Mouse (Mus musculus) heart, embryonic 16.5 days (tissue): ENCODE results near the gene Dnajc7. TPM values are rescaled to one million over a fixed set of nuclear protein-coding genes. Genes with fewer than 3 reads are reported as not detected.

Source experiments
- ATAC-seq: fragments of 200-750 bp; cut with Nextera tagmentation; replicated peaks from 2 replicates; pipeline ENCODE4 v1.8.0; 2017; ENCODE audit warnings: moderate number of reproducible peaks; ENCODE audit not compliant: insufficient read depth, low FRiP score; ENCODE audit errors: extremely low read depth
- H3K27ac ChIP-seq: fragments of 300-500 bp; sonication (generic); 2 replicates; pipeline ENCODE4 v1.5.1; 2014; ENCODE audit warnings: mild to moderate bottlenecking, low read length, control low read depth, moderate library complexity
- H3K27me3 ChIP-seq: fragments of 300-500 bp; sonication (generic); 2 replicates; pipeline ENCODE4 v1.6.1; 2014; ENCODE audit warnings: low read length, mixed read lengths; ENCODE audit not compliant: control insufficient read depth, insufficient read depth
- H3K36me3 ChIP-seq: fragments of 300-500 bp; sonication (generic); 2 replicates; pipeline ENCODE4 v1.6.1; 2014; ENCODE audit not compliant: control insufficient read depth, insufficient read depth
- H3K4me1 ChIP-seq: fragments of 300-500 bp; sonication (generic); 2 replicates; pipeline ENCODE4 v1.6.1; 2014; ENCODE audit warnings: low read length, mixed read lengths; ENCODE audit not compliant: control insufficient read depth, insufficient read depth
- H3K4me2 ChIP-seq: fragments of 300-500 bp; sonication (generic); 2 replicates; pipeline ENCODE4 v1.6.1; 2014; ENCODE audit warnings: low read depth, mild to moderate bottlenecking, control low read depth, low read length
- H3K4me3 ChIP-seq: fragments of 300-500 bp; sonication (generic); 2 replicates; pipeline ENCODE4 v1.5.1; 2014; ENCODE audit warnings: mild to moderate bottlenecking, control low read depth, low read length
- H3K9ac ChIP-seq: fragments of 300-500 bp; sonication (generic); 2 replicates; pipeline ENCODE4 v1.6.1; 2014; ENCODE audit warnings: low read length, control low read depth
- H3K9me3 ChIP-seq: fragments of 300-500 bp; sonication (generic); replicated peaks from 2 replicates; pipeline ENCODE4 v1.6.1; 2016; ENCODE audit warnings: low read length; ENCODE audit not compliant: control insufficient read depth
- WGBS: fragments of 180-500 bp; shearing (Covaris S2); extraction: QIAGEN DNeasy Blood & Tissue Kit; methylation state at CpG from one replicate; pipeline ENCODE4 v1.1.7; 2014; 5-methylcytosine and 5-hydroxymethylcytosine counted together
- polyA plus RNA-seq: library from polyadenylated mRNA; unstranded; fragments of >200 nt; fragmentation: Nextera tagmentation; extraction: Ambion mirVana; gene quantifications from 2 replicates; pipeline ENCODE4 v1.2.1, GENCODE M21; 2015

Dnajc7 gene
- polyA plus RNA-seq, 1 experiment from 2014 or later = 228 TPM

DNA sequence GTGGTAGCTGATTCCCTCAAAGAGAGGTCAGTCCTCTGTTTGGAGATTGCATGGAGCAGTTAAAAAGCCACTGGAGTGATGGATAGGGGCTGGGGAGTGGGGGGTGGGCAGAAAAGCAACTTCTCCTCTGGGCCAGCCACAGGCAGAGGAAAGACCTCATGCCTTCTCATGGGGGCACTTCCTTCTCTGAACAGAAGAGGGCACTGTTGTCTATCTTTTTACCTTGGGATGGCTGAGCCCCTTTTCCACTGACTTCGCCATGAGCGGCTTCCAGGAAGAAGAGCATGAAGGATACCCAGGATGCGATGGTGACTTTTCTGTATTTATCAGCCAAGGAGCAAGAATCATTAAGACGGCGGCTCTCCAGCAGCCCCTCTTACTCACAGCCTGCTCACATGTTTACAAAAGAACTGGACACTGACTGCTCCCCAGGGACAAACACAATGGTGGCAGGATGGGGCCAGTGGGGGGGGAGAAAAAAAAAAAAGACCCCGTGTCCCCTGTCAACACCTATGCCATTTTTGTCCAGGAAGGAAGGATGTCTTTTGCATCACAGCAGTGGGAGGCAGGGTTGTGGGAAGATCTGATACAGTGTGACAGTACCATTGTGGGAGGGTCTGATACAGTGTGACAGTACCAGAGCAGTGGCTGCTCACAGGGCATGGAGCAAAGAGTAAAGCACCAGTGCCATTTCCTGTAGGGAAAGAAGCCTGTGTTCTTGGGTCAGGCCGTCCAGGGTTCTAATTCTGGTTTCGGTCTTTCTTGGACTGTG lies 49.4 kb downstream of the Dnajc7 start:
- WGBS = 11% methylated on average over 8 of the region's 8 CpGs
- no peak for ATAC-seq
- H3K27ac ChIP-seq = no peak overlapping the region

GRCm38 (mm10) chr11:100569789-100570188 lies 50.2 kb downstream of the Dnajc7 start:
- 57% methylated on average over 9 of the region's 9 CpGs for whole genome bisulfite sequencing
- ATAC-seq = no peak
- Histone ChIP-seq H3K4me1 (peaks cover 11% of the 10 kb centered on the region), H3K4me3 (no peak overlapping the region), H3K27me3 (no peaks in the 10 kb centered on the region), H3K27ac (no peak overlapping the region), H3K36me3 (no peaks in the 10 kb centered on the region), H3K9ac (no peak overlapping the region), H3K9me3 (no peaks in the 10 kb centered on the region), H3K4me2 (no peak overlapping the region)

More for the DNA sequence above, 49.4 kb downstream of the Dnajc7 start:
- Histone ChIP-seq H3K9me3 (no peaks in the 10 kb centered on the region), H3K9ac (peak overlapping the region; percentile 4; the same call in 1 of the 2 replicates), H3K4me3 (peak overlapping the region; percentile 18), H3K27me3 (no peaks in the 10 kb centered on the region), H3K36me3 (no peaks in the 10 kb centered on the region), H3K4me1 (peaks cover 15% of the 10 kb centered on the region), H3K4me2 (peak overlapping the region; percentile 62)

GRCm38 (mm10) chr11:100568692-100569091 lies 51.3 kb downstream of the Dnajc7 start:
- H3K9me3 ChIP-seq = no peaks in the 10 kb centered on the region
- H3K9ac ChIP-seq = no peak overlapping the region
- no peak overlapping the region for H3K4me2 ChIP-seq
- no peak overlapping the region for H3K4me3 ChIP-seq
- no peaks in the 10 kb centered on the region for H3K36me3 ChIP-seq
- 79% methylated on average over 8 of the region's 8 CpGs for WGBS
- no peak overlapping the region for H3K27ac ChIP-seq
- no peak for ATAC-seq
- H3K4me1 ChIP-seq = peaks cover 9% of the 10 kb centered on the region
- H3K27me3 ChIP-seq = no peaks in the 10 kb centered on the region

- WGBS = 57% methylated on average over 9 of the region's 9 CpGs
Observed at GRCm38 (mm10) chr11:100567815-100568245, 52.1 kb downstream of the Dnajc7 start.

GRCm38 (mm10) chr11:100567229-100567628 lies 52.7 kb downstream of the Dnajc7 start:
- ATAC-seq = no peak

More at GRCm38 (mm10) chr11:100567815-100568245, 52.1 kb downstream of the Dnajc7 start:
- Histone ChIP-seq H3K27me3 (no peaks in the 10 kb centered on the region), H3K9me3 (no peaks in the 10 kb centered on the region), H3K36me3 (no peaks in the 10 kb centered on the region), H3K4me1 (peaks cover 9% of the 10 kb centered on the region), H3K4me3 (no peak overlapping the region), H3K4me2 (no peak overlapping the region), H3K27ac (no peak overlapping the region), H3K9ac (no peak overlapping the region)
- no peak for ATAC-seq

DNA sequence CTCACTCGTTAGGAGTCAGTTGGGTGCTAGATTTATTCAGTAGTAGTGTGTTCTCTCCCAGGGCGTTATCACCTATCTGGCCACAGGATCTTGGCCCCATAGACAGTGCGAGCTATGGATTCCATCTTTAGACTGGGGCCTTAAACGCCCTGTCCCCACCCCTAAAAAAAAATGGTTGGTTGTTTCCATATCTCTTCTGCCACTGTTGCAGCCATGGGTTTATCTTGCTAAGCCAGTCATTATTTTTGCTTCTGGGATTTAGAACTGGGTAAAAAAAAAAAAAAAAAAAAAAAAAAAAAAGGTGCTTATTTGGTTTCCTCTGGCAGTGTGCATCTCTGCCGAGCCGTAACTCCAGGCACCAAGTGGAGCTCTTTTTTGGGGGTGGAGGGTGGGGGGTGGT lies 55.3 kb downstream of the Dnajc7 start:
- Histone ChIP-seq H3K36me3 (no peaks in the 10 kb centered on the region), H3K4me2 (no peak overlapping the region), H3K27me3 (no peaks in the 10 kb centered on the region), H3K9ac (no peak overlapping the region), H3K4me1 (no peaks in the 10 kb centered on the region), H3K4me3 (no peak overlapping the region), H3K9me3 (no peaks in the 10 kb centered on the region), H3K27ac (no peak overlapping the region)
- WGBS = 74% methylated on average over 6 of the region's 6 CpGs
- ATAC-seq = no peak

More at GRCm38 (mm10) chr11:100567229-100567628, 52.7 kb downstream of the Dnajc7 start:
- no peaks in the 10 kb centered on the region for H3K36me3 ChIP-seq
- H3K27ac ChIP-seq = no peak overlapping the region
- no peak overlapping the region for H3K4me2 ChIP-seq
- H3K9me3 ChIP-seq = no peaks in the 10 kb centered on the region
- WGBS = 64% methylated on average over 5 of the region's 5 CpGs
- no peak overlapping the region for H3K9ac ChIP-seq
- H3K4me1 ChIP-seq = peaks cover 9% of the 10 kb centered on the region
- no peak overlapping the region for H3K4me3 ChIP-seq
- H3K27me3 ChIP-seq = no peaks in the 10 kb centered on the region

DNA sequence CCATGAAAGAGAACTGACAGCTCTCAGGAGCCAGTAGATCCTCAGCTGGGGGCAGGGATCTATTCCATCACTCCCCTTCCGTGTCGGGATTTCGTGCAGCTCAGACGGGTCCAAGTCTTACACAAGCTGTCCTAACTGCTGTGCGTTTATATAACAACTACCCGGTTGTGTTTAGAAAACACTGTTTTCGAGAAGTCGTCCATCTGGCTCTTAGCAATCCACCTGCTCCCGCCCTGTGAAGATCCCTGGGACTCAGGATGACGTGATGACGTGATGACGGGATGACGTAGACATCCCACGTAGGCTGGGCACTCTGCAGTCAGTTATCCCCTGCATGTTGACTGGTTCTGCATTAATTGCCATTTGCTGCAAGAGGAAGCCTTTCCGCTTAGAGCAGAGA lies 55.7 kb downstream of the Dnajc7 start:
- Histone ChIP-seq H3K9me3 (no peaks in the 10 kb centered on the region), H3K27me3 (no peaks in the 10 kb centered on the region), H3K27ac (no peak overlapping the region), H3K9ac (no peak overlapping the region), H3K4me2 (no peak overlapping the region), H3K36me3 (no peaks in the 10 kb centered on the region), H3K4me1 (no peaks in the 10 kb centered on the region), H3K4me3 (no peak overlapping the region)
- no peak for ATAC-seq
- 65% methylated on average over 15 of the region's 15 CpGs for WGBS

GRCm38 (mm10) chr11:100561748-100562147 lies 58.2 kb downstream of the Dnajc7 start:
- H3K27ac ChIP-seq = no peak overlapping the region
- no peaks in the 10 kb centered on the region for H3K4me1 ChIP-seq
- no peak overlapping the region for H3K4me3 ChIP-seq
- H3K9me3 ChIP-seq = no peaks in the 10 kb centered on the region
- no peak overlapping the region for H3K4me2 ChIP-seq
- no peak for ATAC-seq
- H3K36me3 ChIP-seq = no peaks in the 10 kb centered on the region
- no peaks in the 10 kb centered on the region for H3K27me3 ChIP-seq
- 63% methylated on average over 5 of the region's 5 CpGs for WGBS
- no peak overlapping the region for H3K9ac ChIP-seq

DNA sequence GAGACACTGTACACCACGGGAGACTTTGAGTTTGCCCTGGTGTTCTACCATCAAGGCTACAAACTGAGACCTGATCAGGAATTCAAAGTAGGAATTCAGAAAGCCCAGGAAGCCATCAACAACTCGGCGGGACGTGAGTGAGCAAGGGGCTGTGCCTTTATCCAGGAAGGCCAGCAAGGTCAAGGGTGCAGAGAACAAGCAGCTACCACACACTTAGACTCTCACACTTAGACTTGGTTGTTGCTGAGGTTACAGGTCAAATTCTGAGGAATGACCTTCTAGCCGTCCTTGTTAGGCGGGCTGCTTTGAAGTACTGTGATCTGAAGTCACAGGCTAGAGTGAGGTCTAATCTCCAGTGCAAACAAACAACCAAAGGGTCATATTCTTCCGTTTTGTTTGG lies 60.5 kb downstream of the Dnajc7 start:
- no peak overlapping the region for H3K4me3 ChIP-seq
- WGBS = 37% methylated on average over 7 of the region's 7 CpGs
- no peak overlapping the region for H3K9ac ChIP-seq
- no peaks in the 10 kb centered on the region for H3K4me1 ChIP-seq
- H3K27ac ChIP-seq = no peak overlapping the region
- H3K27me3 ChIP-seq = no peaks in the 10 kb centered on the region
- ATAC-seq = no peak
- H3K9me3 ChIP-seq = no peaks in the 10 kb centered on the region
- H3K36me3 ChIP-seq = no peaks in the 10 kb centered on the region
- no peak overlapping the region for H3K4me2 ChIP-seq
